Mouse (Mus musculus) right cerebral cortex, adult 18-20 months (tissue): Measurements from ENCODE around the gene Myf5.

Source experiments
- DNase-seq: peaks from one replicate; pipeline ENCODE4 v3.0.0; 2022; ENCODE audit warnings: mixed read lengths

Gene Myf5

GRCm38 (mm10) chr10:107485870-107486269 is at the start of gene Myf5:
Gene Myf5, minus strand, starts transcription at chr10:107486134.
- no peak for DNase-seq

GRCm38 (mm10) chr10:107528758-107529157 is 42.8 kb upstream of the Myf5 start:
- no peak for DNase-seq

- no peak for DNase-seq
Observed at GRCm38 (mm10) chr10:107519216-107519615, 33.3 kb upstream of the Myf5 start.

- DNase-seq, result no peak
Observed at GRCm38 (mm10) chr10:107516641-107517040, 30.7 kb upstream of the Myf5 start.

- DNase-seq, result no peak
Observed at GRCm38 (mm10) chr10:107514735-107515134, 28.8 kb upstream of the Myf5 start.

GRCm38 (mm10) chr10:107506397-107506796 is 20.5 kb upstream of the Myf5 start:
- DNase-seq, result no peak

- DNase-seq, result no peak
Observed at GRCm38 (mm10) chr10:107503430-107503829, 17.5 kb upstream of the Myf5 start.

GRCm38 (mm10) chr10:107502193-107502592 is 16.3 kb upstream of the Myf5 start:
- no peak for DNase-seq

GRCm38 (mm10) chr10:107499656-107500055 is 13.7 kb upstream of the Myf5 start:
- DNase-seq, result peak; percentile 78

GRCm38 (mm10) chr10:107496402-107496801 is 10.5 kb upstream of the Myf5 start:
- DNase-seq, result no peak

- DNase-seq, result no peak
Observed at GRCm38 (mm10) chr10:107494568-107494967, 8.6 kb upstream of the Myf5 start, which contains the start of gene Myf6. Gene Myf6, minus strand, starts transcription at chr10:107494737.

- peak; percentile 5 for DNase-seq
Observed at GRCm38 (mm10) chr10:107493580-107494474, 7.9 kb upstream of the Myf5 start.

GRCm38 (mm10) chr10:107492867-107493579 is 7.1 kb upstream of the Myf5 start:
- DNase-seq, result peak; percentile 21

GRCm38 (mm10) chr10:107488654-107489315 is 2.9 kb upstream of the Myf5 start:
- DNase-seq, result no peak

GRCm38 (mm10) chr10:107486770-107487169 is 836 bp upstream of the Myf5 start:
- no peak for DNase-seq

GRCm38 (mm10) chr10:107484050-107484449 is 1.9 kb downstream of the Myf5 start:
- DNase-seq, result no peak

GRCm38 (mm10) chr10:107473497-107473896 is 12.4 kb downstream of the Myf5 start:
- no peak for DNase-seq

- no peak for DNase-seq
Observed at GRCm38 (mm10) chr10:107471712-107472111, 14.2 kb downstream of the Myf5 start.

GRCm38 (mm10) chr10:107467819-107468218 is 18.1 kb downstream of the Myf5 start:
- DNase-seq, result no peak

GRCm38 (mm10) chr10:107449496-107450330 is 36.2 kb downstream of the Myf5 start:
- DNase-seq, result no peak

- DNase-seq, result peak; percentile 11
Observed at GRCm38 (mm10) chr10:107442781-107443180, 43.2 kb downstream of the Myf5 start.

GRCm38 (mm10) chr10:107436967-107437366 is 49.0 kb downstream of the Myf5 start:
- no peak for DNase-seq
